Mouse (Mus musculus): ENCODE data around the gene Rrp7a. TPM values are rescaled to one million over a fixed set of nuclear protein-coding genes. Genes with fewer than 3 reads are reported as not detected.
A peak's percentile ranks its signal among the peaks of the same experiment; 100 is the strongest.

The Rrp7a gene
- polyA plus RNA-seq, 1 experiment from 2014 or later, result 64.7 TPM

GRCm38 (mm10) chr15:83084022-83084640 lies 38.5 kb downstream of the Rrp7a start:
- no peak for ATAC-seq (ENCODE audit: borderline replicate concordance, extremely low read depth, low FRiP score, low TSS enrichment)
- Histone ChIP-seq H3K9me3 (no peaks in the 10 kb centered on the region), H3K27me3 (peaks cover 13% of the 10 kb centered on the region), H3K4me1 (no peaks in the 10 kb centered on the region), H3K36me3 (no peaks in the 10 kb centered on the region), H3K9ac (no peak overlapping the region), H3K27ac (no peak overlapping the region), H3K4me2 (no peak overlapping the region), H3K4me3 (no peak overlapping the region)
- WGBS, result 66% methylated on average over 13 of the region's 13 CpGs

GRCm38 (mm10) chr15:83083530-83083929 lies 39.1 kb downstream of the Rrp7a start:
- Histone ChIP-seq H3K27ac (no peak overlapping the region), H3K9ac (no peak overlapping the region), H3K4me1 (no peaks in the 10 kb centered on the region), H3K4me3 (no peak overlapping the region), H3K4me2 (no peak overlapping the region), H3K27me3 (peaks cover 7% of the 10 kb centered on the region; the same call in 1 of the 2 replicates), H3K9me3 (no peaks in the 10 kb centered on the region), H3K36me3 (no peaks in the 10 kb centered on the region)
- ATAC-seq (ENCODE audit: borderline replicate concordance, extremely low read depth, low FRiP score, low TSS enrichment), result no peak
- WGBS, result 46% methylated on average over 5 of the region's 5 CpGs

GRCm38 (mm10) chr15:83075607-83076525 lies 46.7 kb downstream of the Rrp7a start:
- ATAC-seq (ENCODE audit: borderline replicate concordance, extremely low read depth, low FRiP score, low TSS enrichment), result no peak
- Histone ChIP-seq H3K4me3 (no peak overlapping the region), H3K4me2 (peak overlapping the region; percentile 34; the same call in 1 of the 2 replicates)

GRCm38 (mm10) chr15:83074179-83074578 lies 48.4 kb downstream of the Rrp7a start:
- Histone ChIP-seq H3K36me3 (no peaks in the 10 kb centered on the region), H3K9me3 (no peaks in the 10 kb centered on the region), H3K4me2 (no peak overlapping the region), H3K27ac (no peak overlapping the region), H3K9ac (no peak overlapping the region), H3K4me1 (peaks cover 21% of the 10 kb centered on the region), H3K27me3 (no peaks in the 10 kb centered on the region), H3K4me3 (no peak overlapping the region)
- ATAC-seq (ENCODE audit: borderline replicate concordance, extremely low read depth, low FRiP score, low TSS enrichment), result no peak
- 74% methylated on average over 4 of the region's 4 CpGs for WGBS

More at GRCm38 (mm10) chr15:83075607-83076525, 46.7 kb downstream of the Rrp7a start:
- H3K27ac ChIP-seq, result no peak overlapping the region
- H3K9me3 ChIP-seq, result no peaks in the 10 kb centered on the region
- H3K36me3 ChIP-seq, result no peaks in the 10 kb centered on the region
- WGBS, result 33% methylated on average over 27 of the region's 27 CpGs
- H3K27me3 ChIP-seq, result no peaks in the 10 kb centered on the region
- H3K9ac ChIP-seq, result no peak overlapping the region
- peaks cover 15% of the 10 kb centered on the region for H3K4me1 ChIP-seq

- H3K9me3 ChIP-seq, result no peaks in the 10 kb centered on the region
- no peak overlapping the region for H3K4me3 ChIP-seq
- H3K9ac ChIP-seq, result no peak overlapping the region
- no peaks in the 10 kb centered on the region for H3K36me3 ChIP-seq
- H3K4me2 ChIP-seq, result no peak overlapping the region
- peaks cover 21% of the 10 kb centered on the region for H3K4me1 ChIP-seq
- 81% methylated on average over 5 of the region's 5 CpGs for WGBS
- no peak overlapping the region for H3K27ac ChIP-seq
- H3K27me3 ChIP-seq, result no peaks in the 10 kb centered on the region
- no peak for ATAC-seq (ENCODE audit: borderline replicate concordance, extremely low read depth, low FRiP score, low TSS enrichment)
These were observed 50.8 kb downstream of the Rrp7a start for GRCm38 (mm10) chr15:83071752-83072151.

- ATAC-seq (ENCODE audit: borderline replicate concordance, extremely low read depth, low FRiP score, low TSS enrichment), result peak; percentile 84
- Histone ChIP-seq H3K4me3 (no peak overlapping the region), H3K4me1 (peaks cover 18% of the 10 kb centered on the region), H3K4me2 (no peak overlapping the region), H3K9ac (no peak overlapping the region), H3K36me3 (no peaks in the 10 kb centered on the region), H3K27me3 (no peaks in the 10 kb centered on the region), H3K9me3 (no peaks in the 10 kb centered on the region), H3K27ac (peak overlapping the region; percentile 62)
- WGBS, result 13% methylated on average over 3 of the region's 3 CpGs
These were observed 51.7 kb downstream of the Rrp7a start for GRCm38 (mm10) chr15:83070942-83071341.

GRCm38 (mm10) chr15:83068270-83068669 lies 54.3 kb downstream of the Rrp7a start:
- H3K4me2 ChIP-seq, result no peak overlapping the region
- H3K36me3 ChIP-seq, result no peaks in the 10 kb centered on the region
- H3K27ac ChIP-seq, result no peak overlapping the region
- H3K27me3 ChIP-seq, result no peaks in the 10 kb centered on the region
- H3K4me1 ChIP-seq, result peaks cover 13% of the 10 kb centered on the region
- 90% methylated on average over 5 of the region's 5 CpGs for WGBS
- no peak overlapping the region for H3K9ac ChIP-seq
- ATAC-seq (ENCODE audit: borderline replicate concordance, extremely low read depth, low FRiP score, low TSS enrichment), result no peak
- H3K4me3 ChIP-seq, result no peak overlapping the region
- H3K9me3 ChIP-seq, result no peaks in the 10 kb centered on the region

GRCm38 (mm10) chr15:83065543-83065942 lies 57.1 kb downstream of the Rrp7a start:
- H3K27ac ChIP-seq, result no peak overlapping the region
- 32% methylated on average over 4 of the region's 4 CpGs for WGBS
- 0 out of 2 replicates have a peak, but pooled peaks have one; percentile 16 for ATAC-seq (ENCODE audit: borderline replicate concordance, extremely low read depth, low FRiP score, low TSS enrichment)
- no peaks in the 10 kb centered on the region for H3K36me3 ChIP-seq
- no peak overlapping the region for H3K4me2 ChIP-seq
- no peaks in the 10 kb centered on the region for H3K27me3 ChIP-seq
- H3K9me3 ChIP-seq, result no peaks in the 10 kb centered on the region
- no peak overlapping the region for H3K9ac ChIP-seq
- H3K4me1 ChIP-seq, result peaks cover 3% of the 10 kb centered on the region
- no peak overlapping the region for H3K4me3 ChIP-seq

Other genes with a start within 250 kb of the Rrp7a start
- 7.2 TPM in 2 replicates for gene Tcf20, start 134.9 kb downstream of the Rrp7a start, polyA plus RNA-seq (2015; fragmentation: Nextera tagmentation; extraction: Ambion mirVana)
- 3.5 and 3.8 TPM in 2 replicates for gene Nfam1, start 89.5 kb downstream of the Rrp7a start, polyA plus RNA-seq (2015; fragmentation: Nextera tagmentation; extraction: Ambion mirVana)
- 61.9 TPM in 2 replicates for gene Serhl, start 33.3 kb downstream of the Rrp7a start, polyA plus RNA-seq (2015; fragmentation: Nextera tagmentation; extraction: Ambion mirVana)
- 139 and 140 TPM in 2 replicates for gene Poldip3, start 26.6 kb upstream of the Rrp7a start, polyA plus RNA-seq (2015; fragmentation: Nextera tagmentation; extraction: Ambion mirVana)
- 139 and 155 TPM in 2 replicates for gene Cyb5r3, start 49.8 kb upstream of the Rrp7a start, polyA plus RNA-seq (2015; fragmentation: Nextera tagmentation; extraction: Ambion mirVana)
- 3.5 and 3.6 TPM in 2 replicates for gene A4galt, start 129.0 kb upstream of the Rrp7a start, polyA plus RNA-seq (2015; fragmentation: Nextera tagmentation; extraction: Ambion mirVana)
- 38.3 and 43.9 TPM in 2 replicates for gene Arfgap3, start 227.4 kb upstream of the Rrp7a start, polyA plus RNA-seq (2015; fragmentation: Nextera tagmentation; extraction: Ambion mirVana)

All from lung, embryonic 15.5 days (tissue).